Mouse (Mus musculus): ENCODE data around the gene Slc17a4. TPM values are rescaled to one million over a fixed set of nuclear protein-coding genes. Genes with fewer than 3 reads are reported as not detected.

Gene Slc17a4
- total RNA-seq (2021): 0.30 TPM in 1 of 2 replicates, not detected in the other
- long read RNA-seq, transcript Slc17a4-201 (12 exons, 1,604 nt): major isoform, 9 of 17 reads
- long read RNA-seq, partial matches to known transcripts: 3 of 17 reads
- long read RNA-seq, other reads (novel, unspliced or antisense): 5 of 17 reads

DNA sequence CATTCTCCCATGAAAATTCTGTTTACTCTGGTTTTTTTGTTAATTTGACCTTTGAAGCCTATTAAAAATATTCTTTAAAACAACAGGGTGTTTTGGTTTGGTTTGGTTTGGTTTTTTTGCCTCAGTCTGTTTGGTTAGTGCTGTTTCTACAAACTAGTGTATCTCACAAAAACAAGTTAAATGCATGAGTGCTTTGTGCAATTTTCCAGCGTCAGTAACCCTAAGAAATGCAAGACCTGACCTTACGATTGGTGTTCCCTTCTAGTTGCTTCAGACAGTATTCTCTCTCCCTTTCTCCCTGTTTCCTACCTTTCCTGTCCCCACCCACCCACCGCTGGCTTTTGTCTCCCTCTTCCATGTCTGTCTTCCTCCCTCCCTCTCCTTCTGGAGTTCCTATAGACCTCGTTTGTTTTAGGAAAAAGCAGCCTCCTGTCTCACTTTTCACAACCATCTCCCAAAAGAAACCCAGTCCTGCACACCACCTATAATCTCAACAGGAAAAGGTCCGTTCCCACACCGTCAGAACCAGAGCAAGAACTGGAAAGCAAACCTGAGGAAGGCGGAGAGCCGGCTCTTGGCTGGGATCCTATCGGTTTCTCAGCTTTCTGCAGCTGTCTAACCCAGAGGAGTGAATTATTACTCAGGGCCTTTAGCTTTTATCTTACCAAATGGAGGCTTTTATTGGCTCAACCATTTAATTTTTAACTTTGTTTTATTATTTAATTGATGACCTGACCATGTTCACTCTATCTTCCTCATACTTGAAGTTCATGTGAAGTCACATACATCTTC is at the start of gene Slc17a4:
Gene Slc17a4 (minus strand): TSS at position 634 of the 792 bp plus-strand sequence.
- DNase-seq: no peak

DNA sequence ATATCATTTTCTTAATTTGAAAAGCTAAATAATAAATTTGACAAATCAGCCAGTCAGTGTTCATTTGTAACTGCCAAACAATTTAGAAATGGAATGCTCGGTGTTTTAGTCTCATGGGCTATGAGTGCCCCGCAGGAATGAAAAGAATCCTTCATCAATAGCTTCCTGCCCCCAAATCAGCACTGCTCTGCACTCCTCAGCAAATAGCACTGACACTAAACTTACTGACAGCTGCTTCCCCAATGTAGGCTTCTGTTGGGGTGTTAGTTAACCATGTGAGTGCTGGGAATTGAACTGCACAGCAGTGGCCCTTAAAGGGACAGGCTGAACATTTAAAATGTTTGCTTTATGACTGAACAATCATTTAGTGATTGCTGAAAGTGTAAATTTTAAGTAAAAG is 45.0 kb upstream of the Slc17a4 start:
- DNase-seq: no peak

DNA sequence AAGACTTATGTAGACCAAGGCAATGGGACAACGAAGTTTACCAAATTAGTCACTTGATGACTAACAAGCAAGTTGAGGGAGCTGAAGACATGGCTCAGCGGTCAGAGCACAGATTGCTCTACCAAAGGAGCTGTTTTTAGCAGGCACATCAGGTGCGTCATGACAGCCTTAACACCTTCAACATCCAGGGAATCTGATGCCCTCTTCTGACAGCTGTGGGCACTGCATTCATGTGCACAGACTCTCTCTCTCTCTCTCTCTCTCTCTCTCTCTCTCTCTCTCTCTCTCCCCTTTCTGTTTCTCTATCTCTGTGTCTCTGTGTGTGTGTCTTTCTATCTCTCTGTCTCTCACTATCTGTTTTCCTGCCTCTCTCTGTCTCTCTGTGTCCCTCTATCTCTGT is 36.1 kb upstream of the Slc17a4 start:
- DNase-seq: peak; percentile 47

DNA sequence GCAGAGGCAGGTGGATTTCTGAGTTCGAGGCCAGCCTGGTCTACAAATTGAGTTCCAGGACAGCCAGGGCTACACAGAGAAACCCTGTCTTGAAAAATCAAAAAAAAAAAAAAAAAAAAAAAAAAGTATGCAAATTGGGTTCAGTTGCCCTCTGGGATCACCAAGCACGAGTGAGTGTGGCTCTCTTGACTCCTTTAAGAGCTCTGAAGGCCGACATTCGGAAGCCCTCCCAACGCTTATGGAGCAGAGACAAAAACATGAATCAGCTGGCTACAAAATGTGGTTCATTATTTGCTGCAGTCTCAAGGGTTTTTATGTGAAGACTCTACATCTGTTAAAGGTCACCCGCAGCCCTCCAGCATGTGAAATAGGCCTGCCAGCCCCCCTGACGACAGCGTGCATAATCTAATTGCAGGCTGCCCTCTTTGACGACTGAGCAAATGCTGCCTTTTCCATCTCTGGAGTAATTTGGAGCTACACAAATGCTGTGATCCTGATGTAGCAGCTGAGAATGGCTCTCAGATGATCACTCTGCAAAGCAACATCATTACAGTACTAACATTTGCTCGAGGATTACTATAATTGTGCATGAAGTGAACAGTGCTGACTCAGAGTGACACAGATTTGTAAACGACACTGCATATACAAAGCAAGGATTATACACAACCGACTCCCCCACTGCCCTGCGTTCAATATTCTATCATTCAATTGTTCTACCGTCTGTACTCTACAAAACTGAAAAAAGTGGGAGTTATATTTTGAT is 34.9 kb upstream of the Slc17a4 start:
- no peak for DNase-seq

DNA sequence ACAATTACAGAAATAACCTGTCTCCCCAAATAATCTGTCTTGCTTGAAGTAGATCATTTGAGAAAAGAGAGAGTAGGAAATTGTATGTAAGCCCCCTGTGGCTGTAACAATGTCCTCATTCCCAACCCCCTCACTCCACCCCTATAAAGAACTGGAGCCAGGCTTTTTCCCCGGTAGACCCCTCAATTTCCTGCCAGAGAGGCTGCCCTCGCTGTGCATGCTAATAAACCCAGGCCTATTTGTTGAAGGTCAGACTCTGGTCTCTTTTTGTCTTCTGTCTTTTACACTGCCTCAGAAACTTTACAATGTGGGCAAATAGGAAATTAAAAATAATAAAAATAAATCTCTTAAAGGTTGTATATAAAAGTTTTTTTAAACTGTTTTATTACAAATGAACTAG is 31.4 kb upstream of the Slc17a4 start:
- DNase-seq: no peak

- no peak for DNase-seq
Observed at GRCm38 (mm10) chr13:23942861-23943260, 28.1 kb upstream of the Slc17a4 start.

DNA sequence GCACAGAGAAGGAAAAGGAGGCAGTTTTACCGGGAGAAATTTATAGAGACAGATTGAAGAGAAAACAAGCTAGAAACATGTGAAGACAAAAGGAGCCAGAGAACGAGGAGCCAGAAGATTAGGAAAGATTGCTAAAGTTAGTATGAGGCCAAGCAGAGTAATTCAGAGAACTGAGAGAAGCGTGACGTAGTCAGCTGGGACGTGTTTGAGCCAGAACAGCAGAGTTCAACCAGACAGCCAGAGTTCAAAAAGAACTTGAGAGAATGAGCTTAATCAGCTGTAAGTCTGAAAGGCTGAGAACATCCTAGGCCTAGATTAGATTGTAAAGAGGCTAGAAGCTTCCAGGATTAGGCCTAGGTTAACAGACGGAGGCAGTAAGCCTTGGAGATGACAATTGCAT is 25.5 kb upstream of the Slc17a4 start:
- no peak for DNase-seq

DNA sequence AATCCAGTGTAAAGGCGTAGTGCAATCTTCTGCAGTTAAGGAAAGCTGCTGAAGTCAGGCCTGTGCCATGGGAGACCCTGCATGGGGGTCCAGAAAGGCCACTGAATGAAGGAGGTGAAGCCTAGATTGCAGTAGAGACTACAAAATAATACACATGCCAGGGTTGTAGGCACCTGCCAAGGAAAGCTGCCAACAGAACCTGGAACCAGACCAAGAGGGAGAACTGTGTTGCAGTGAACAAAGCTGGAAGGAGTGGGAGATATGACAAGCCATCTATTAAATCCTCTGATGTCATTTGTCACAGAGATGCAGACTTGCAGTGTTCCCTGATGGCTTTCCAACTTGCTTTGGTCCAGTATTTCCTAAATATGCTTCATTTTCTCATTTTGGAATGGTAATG is 23.9 kb upstream of the Slc17a4 start:
- no peak for DNase-seq

- DNase-seq: no peak
Observed at GRCm38 (mm10) chr13:23934211-23934520, 19.4 kb upstream of the Slc17a4 start, which contains the start of gene Hist1h2aa. Hist1h2aa (plus strand) TSS chr13:23934462.

- DNase-seq: no peak
Observed at GRCm38 (mm10) chr13:23933421-23934210, 18.8 kb upstream of the Slc17a4 start, which contains the start of gene Hist1h2ba. Hist1h2ba (minus strand) TSS chr13:23934156.

DNA sequence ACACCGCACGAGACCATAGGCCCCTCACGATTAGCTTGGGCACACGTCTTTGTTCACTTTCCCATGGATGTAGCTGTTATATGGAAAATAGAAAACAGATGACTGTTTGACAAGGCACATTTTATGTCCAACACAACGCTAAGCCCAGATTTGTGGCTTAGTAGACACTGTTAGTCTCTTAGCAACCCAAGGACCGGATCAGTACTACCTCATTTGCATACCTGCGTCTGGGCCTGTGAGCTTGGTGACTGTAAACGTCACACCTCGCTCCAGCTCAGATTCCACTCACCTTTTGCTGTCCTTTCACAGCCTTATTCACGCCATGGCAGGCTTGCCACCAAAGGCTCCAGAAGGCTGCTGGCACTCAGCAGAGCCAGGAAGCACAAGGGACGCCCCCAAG is 16.1 kb upstream of the Slc17a4 start:
- no peak for DNase-seq

DNA sequence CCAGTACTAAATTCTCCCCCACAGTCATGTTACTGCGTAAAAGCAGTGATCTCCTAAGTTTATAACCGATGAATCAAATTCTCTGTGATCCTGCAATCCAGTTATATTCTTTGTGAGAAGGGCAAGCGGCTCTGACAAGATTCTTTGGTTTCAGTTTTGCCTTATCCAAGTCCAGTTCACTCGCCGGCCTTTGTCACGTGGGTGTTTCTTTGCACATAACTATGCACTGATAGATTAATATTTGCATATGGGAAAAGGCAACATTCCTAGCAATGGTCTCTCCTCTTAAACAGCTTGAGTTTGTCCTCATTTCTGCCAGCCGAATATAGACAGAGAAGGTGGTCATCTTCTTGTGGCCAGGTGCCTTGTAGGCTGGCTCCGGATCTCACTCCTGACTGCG is 15.7 kb upstream of the Slc17a4 start:
- DNase-seq: no peak

GRCm38 (mm10) chr13:23928637-23929036 is 13.8 kb upstream of the Slc17a4 start:
- DNase-seq: no peak

- DNase-seq: no peak
Observed at GRCm38 (mm10) chr13:23925792-23926191, 11.0 kb upstream of the Slc17a4 start.

DNA sequence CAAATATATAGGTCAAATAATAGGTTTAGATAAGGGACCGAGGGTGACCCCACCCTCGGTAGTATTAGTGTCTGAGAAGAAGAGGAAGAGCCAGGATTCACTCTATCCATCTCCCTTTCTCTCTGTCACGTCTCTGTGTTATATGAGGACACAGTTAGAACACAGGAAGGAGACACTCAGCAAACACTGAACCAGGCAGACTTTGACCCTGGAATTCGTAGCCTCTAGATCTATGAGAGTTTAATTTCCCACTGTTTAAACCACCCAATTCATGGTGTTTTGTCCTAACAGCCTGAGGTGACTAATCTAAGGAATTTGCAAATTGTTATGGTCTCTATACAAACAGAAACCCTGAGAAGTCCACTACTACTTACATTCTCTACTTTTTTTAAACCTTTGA is 2.9 kb upstream of the Slc17a4 start:
- no peak for DNase-seq

DNA sequence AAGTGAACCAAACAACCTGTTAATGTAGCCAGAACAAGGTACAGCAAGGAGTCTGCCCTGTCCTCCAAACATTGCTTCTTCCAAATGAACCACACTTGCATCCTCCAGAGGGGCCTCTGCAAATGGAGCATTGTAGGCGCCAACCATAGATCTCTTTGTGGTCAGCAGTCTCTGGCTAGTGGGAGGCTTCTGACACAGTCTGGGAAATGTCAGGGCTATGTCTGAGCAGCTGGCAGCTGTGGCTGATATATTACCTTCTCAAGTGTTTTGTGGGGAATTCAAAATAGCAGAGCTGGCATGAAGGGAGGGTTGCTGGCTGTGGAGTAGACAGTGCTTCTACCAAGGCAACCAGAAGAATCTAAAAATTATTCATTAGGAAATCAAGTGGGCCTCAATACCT is 1.3 kb upstream of the Slc17a4 start:
- DNase-seq: no peak

- no peak for DNase-seq
Observed at GRCm38 (mm10) chr13:23913791-23914306, 960 bp downstream of the Slc17a4 start.

- no peak for DNase-seq
Observed at GRCm38 (mm10) chr13:23911335-23911734, 3.5 kb downstream of the Slc17a4 start.

GRCm38 (mm10) chr13:23910121-23910520 is 4.7 kb downstream of the Slc17a4 start:
- no peak for DNase-seq

GRCm38 (mm10) chr13:23906906-23907305 is 7.9 kb downstream of the Slc17a4 start:
- no peak for DNase-seq

- DNase-seq: no peak
Observed at GRCm38 (mm10) chr13:23898242-23898641, 16.6 kb downstream of the Slc17a4 start.

DNA sequence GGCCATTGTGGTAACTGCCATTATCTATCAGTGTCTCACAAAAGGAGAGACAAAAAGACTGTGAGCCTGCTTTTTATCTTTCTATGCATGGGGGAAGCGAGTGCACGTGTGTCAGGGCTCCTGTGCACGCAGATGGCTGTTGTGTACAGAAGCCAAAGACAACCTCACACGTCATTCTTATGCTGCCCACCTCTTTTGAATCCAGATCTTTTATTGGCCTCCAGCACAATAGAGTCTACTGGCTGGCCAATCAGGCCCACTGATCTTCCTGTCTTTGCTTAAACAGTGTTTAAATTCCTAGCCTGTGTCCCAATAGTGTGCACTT is 21.6 kb downstream of the Slc17a4 start:
- DNase-seq: no peak

Data from adrenal gland, postnatal 25 days (tissue).